Mouse (Mus musculus): ENCODE results near the gene Plekhh1. TPM values are rescaled to one million over a fixed set of nuclear protein-coding genes. Genes with fewer than 3 reads are reported as not detected.

The Plekhh1 gene
- polyA plus RNA-seq, 1 experiment from 2014 or later, result 3.5 TPM

Other genes starting within 250 kb of the Plekhh1 start
- 93.7 and 109 TPM in 2 replicates for gene Atp6v1d, start 167.5 kb upstream of the Plekhh1 start, polyA plus RNA-seq (2014; fragmentation: Nextera tagmentation; extraction: Ambion mirVana)
- gene Eif2s1, start 167.3 kb upstream of the Plekhh1 start, polyA plus RNA-seq (2014; fragmentation: Nextera tagmentation; extraction: Ambion mirVana), result 289 and 292 TPM in 2 replicates
- gene Plek2, start 122.2 kb upstream of the Plekhh1 start, polyA plus RNA-seq (2014; fragmentation: Nextera tagmentation; extraction: Ambion mirVana), result 3.2 and 3.4 TPM in 2 replicates
- 3.5 and 3.9 TPM in 2 replicates for gene Tmem229b, start 21.5 kb upstream of the Plekhh1 start, polyA plus RNA-seq (2014; fragmentation: Nextera tagmentation; extraction: Ambion mirVana)
- gene Pigh, start 60.5 kb downstream of the Plekhh1 start, polyA plus RNA-seq (2014; fragmentation: Nextera tagmentation; extraction: Ambion mirVana), result 30.5 and 34.0 TPM in 2 replicates
- 4.3 and 5.7 TPM in 2 replicates for gene Arg2, start 101.6 kb downstream of the Plekhh1 start, polyA plus RNA-seq (2014; fragmentation: Nextera tagmentation; extraction: Ambion mirVana)
- gene Vti1b, start 143.5 kb downstream of the Plekhh1 start, polyA plus RNA-seq (2014; fragmentation: Nextera tagmentation; extraction: Ambion mirVana), result 95.8 and 106 TPM in 2 replicates
- gene Rdh11, start 163.1 kb downstream of the Plekhh1 start, polyA plus RNA-seq (2014; fragmentation: Nextera tagmentation; extraction: Ambion mirVana), result 32.1 and 32.3 TPM in 2 replicates
- gene Rdh12, start 179.8 kb downstream of the Plekhh1 start, polyA plus RNA-seq (2014; fragmentation: Nextera tagmentation; extraction: Ambion mirVana), result 2.1 and 2.8 TPM in 2 replicates